Mouse (Mus musculus): ENCODE measurements around the gene Junb.

Junb gene

DNA sequence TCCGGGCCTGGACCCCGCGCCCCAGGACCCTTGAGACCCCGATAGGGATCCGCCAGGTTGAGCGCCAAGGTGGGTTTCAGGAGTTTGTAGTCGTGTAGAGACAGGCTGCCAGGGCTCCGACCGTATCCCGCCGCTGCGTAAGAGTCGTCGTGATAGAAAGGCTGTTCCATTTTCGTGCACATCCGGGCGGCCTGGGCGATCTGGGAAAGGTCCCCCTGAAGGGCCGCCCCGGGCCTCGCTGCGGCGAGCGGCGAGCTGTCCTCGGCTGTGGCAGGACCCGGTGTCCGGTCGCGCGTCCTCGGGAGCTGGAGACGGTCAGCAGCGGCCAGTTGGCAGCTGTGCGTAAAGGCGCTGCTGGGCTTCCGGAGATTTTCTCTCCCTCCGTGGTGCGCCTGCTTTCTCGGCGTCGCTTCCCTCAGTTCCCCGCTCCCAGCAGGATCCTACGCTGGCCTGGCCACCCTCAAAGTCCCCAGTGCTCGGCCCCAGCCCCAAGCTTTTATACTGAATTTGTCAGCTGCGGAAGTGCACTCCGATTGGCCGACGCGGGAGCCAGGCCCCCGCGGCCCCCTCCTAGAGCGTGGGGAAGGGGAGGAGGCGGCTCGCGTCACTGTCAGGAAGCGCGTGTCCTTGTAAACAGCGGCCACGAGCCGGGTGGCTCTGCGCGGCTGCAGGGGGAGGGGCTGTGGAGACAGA, at the start of gene Junb:
TSS of gene Junb (minus strand) at position 471 of the 693 bp plus-strand sequence.
- peak; percentile 94 for DNase-seq (ENCODE audit: low read depth)

DNA sequence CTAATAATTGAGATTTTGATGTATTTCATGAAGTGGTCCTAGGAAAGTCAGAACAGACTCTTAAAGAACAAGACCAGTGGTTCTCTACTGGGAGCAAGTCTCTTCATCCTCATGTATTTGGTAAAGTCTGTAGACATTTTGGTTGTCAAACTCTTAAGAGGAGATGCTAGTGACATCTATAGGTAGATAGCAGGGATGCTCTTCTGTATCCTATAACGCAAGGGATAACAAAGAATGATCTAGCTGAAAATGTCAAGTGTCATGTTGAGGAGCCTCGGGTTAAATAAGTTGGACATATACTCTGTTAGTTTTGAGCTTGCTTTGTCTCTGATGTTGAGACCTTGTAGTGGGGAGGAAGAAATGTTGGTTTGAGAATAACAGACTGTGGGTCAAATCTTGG, 49.4 kb upstream of the Junb start:
- DNase-seq (ENCODE audit: low read depth) = no peak

DNA sequence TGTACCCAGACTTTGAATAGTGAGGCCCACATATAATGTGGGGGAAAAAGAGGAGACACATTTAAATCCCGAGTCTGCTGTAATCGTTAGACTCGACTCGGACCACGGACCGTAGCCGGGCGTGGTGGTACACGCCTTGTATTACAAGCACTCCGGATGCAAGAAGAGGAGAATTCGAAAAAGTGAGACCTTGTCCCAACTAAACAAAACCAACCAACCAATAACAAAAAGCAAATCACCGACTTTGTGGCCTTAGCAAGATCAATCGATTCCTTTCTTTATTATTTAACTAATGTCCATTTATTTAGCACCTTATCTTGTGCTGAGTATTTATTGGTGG, 49.0 kb upstream of the Junb start:
- DNase-seq (ENCODE audit: low read depth) = no peak

DNA sequence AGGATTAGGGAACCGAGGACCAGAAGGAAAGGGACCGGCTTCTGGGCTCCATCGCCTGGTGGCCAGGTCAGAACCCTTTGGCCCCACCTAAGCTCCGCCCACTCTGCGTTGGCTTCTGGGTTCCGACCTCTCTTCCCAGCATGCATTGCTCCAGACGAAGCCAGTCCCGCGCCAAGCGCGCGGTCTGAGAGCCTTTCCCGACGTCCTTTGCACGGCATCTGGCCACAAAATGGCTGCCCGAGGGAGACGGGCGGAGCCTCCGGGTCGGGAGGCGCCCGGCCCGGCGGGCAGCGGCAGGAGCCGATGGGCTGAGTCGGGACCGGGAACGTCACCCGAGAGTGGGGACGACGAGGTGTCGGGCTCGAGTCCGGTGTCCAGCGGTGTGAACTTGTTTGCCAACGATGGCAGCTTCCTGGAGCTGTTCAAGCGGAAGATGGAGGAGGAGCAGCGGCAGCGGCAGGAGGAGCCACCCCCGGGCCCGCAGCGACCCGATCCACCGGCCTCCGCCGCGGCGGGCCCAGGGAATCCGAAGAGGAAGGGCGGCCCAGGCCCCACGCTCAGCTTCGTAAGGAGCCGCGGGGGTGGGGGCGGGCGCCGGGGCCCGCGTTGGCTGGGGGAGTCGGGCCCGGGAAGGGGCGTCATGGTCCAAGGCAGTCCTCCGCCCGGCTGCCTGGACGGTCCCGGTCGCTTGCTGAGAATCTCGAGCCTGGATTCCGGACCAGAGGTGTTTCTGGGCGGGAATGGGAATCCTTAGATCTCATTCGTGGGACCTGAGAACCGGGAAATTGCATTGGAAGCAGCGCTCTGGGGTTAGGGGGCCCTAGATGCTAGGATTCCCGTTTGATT, 48.4 kb upstream of the Junb start, which contains the start of gene Trir:
TSS of gene Trir (plus strand) at position 154 of the 846 bp plus-strand sequence.
- peak; percentile 93 for DNase-seq (ENCODE audit: low read depth)

DNA sequence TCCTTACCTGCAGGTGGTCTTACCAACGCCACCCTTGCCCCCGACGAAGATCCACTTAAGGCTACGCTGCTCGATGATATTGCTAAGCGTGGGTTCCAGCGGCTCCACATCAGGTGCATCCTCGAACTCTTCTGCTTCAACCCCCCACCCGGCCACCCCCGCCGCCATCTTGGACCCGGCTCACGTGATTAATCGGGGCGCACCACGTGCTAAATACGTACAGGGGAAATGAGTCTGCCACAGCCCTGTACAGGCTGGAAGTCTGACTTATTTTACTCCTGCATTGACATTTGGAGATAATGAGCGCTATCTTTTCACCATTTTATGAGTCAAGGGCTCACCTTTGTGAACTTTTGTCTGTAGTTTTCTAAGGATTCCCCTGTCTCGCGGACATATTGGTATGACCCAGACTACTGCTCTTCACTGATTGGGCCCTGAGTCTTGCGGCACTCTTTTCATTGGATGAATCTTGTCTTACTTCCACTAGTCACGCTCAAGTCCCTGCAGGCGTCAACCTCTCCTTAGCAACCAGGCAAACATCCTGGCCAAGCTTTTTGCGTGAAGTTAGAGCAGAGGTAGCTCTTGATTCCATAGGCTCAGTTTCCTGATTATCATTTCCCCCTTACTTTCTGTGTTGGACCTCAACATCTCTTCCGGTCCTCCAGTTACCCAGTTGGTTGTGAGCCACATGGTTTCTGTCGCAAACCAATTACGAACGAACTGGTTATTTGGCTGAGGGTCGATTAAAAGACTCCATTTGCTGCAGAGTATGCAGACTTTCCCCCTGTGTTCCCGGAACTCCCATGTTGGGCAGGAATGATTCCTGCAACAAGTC, 46.8 kb upstream of the Junb start, which contains the start of gene Asna1:
TSS of gene Asna1 (minus strand) at position 184 of the 835 bp plus-strand sequence.
- peak; percentile 83 for DNase-seq (ENCODE audit: low read depth)

DNA sequence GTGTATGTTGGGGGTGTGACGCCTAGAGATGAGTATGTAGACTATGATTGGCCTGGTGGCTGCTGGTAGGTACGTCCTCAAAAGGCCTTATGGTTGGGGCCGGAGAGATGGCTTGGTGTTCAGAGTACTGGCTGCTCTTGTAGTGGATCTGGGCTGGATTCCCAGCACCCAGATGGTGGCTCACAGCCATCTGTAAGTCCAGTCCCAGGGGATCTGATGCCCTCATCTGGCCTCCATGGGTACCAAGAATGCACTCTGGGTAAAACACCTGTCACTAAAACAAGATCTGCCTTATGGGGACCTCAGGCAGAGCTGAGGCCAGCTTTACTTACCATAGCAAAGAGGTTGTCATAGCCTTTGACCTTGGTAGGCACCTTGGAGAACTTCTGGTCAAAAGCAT, 45.3 kb upstream of the Junb start:
- no peak for DNase-seq (ENCODE audit: low read depth)

DNA sequence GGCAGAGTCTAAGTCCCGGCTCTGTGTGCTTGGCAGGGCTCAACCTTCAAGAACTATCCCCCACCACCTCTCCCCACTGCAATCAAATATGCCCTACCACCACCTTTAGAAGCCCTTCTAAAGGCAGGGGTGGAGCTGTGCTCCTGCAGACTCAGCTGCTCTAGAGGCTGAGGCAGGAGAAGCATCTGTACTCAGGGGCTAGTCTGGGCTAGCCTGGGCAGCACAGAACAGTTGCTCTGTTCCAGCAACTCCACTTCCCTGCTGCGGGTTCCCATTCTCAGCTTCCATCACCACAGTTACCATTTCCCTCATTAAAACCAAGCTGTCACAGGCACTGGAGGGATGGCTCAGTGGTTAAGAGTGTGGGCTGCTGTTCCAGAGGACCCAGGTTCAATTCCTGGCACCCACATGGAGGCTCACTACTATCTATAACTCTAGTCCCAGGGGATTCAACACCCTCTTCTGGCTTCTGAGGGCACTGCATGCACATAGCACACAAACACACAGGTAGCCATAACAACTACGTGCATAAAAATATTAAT, 43.1 kb upstream of the Junb start:
- no peak for DNase-seq (ENCODE audit: low read depth)

DNA sequence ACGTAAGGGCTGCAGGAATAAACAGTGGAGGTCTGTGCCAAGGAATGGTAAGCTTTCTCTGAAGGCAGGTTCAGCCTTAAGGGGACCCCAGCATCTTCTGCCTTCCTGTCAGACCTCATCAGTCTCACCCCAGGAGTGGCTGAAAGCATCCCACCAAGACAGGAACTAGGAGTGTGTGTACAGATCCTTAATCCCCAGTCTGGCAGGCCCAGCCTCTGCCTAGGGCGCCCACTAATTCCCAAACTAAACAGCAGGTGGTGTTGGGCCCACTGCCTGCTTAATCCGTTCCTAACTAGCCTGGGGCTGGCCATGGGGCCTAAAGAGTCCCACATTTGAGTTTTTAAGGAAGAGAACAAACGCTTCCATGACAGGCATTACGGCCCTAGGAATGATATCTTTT, 38.7 kb upstream of the Junb start:
- no peak for DNase-seq (ENCODE audit: low read depth)

DNA sequence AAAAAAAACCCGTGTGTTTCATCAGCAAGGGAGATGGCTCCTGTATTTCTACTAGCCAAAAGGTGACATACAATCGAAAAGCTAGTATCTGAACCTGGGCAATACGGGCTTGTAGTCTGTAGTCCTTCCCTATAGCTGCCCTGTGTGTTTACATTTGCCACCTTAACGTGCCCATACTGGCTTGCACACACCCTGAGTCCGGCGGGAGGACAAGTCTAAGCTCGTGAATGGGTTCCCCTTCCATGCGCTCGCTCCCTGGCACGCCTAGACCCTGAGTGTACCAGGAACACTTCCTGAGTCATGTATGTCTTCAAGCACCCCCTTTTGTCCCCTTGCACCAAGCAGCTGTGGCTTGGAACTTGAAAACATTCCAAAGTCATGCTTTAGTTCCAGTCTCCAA, 38.2 kb upstream of the Junb start:
- DNase-seq (ENCODE audit: low read depth) = no peak

DNA sequence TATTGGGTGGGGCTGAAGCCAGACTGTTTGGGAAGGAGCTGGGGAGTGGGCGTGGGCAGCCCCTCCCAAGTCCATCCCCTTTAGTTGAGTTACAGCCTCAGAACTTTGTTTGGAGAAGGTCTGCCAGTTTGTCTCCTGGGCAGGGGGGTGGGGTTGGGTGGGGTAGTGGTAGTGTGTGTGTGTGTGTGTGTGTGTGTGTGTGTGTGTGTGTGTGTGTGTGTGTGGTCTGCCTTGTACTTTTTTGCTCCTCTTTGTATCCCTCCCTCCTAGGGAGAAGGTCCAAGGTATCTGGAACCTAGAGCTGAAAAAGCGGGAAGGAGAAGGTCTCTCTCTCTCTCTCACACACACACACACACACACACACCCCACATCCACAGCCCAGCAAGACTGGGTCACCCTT, 35.9 kb upstream of the Junb start, which contains the start of gene Best2:
TSS of gene Best2 (minus strand) at position 101 of the 400 bp plus-strand sequence.
- no peak for DNase-seq (ENCODE audit: low read depth)

DNA sequence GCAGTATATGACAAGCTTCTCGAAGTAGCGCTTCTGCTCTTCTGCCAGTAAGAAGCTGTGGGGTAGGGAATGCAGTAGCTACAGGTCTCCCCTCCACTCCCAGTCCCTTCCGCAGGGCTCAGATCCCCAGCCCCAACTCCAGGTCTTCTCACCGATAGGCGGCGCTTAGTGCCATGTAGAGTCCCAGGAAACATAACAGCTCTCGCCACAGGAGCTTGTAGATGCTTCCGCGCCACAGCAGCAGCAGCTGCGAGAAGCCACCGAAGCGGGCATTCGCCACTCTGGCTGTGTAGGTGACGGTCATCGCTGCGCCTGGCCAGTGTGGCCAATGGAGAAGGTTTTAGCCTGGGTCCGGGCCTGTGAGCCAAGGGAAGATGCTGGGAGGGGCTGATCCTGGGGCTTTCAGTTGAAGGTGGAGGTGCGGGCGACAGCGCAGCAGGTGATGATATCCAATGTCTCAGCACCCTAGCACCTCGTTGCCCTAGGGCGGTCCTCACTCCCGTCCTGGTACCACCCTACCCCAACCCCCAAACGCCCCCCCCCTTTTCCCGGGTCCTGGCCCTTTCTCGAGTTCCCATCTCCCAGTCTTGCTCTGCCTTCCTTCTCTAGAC, 34.8 kb upstream of the Junb start:
- no peak for DNase-seq (ENCODE audit: low read depth)

DNA sequence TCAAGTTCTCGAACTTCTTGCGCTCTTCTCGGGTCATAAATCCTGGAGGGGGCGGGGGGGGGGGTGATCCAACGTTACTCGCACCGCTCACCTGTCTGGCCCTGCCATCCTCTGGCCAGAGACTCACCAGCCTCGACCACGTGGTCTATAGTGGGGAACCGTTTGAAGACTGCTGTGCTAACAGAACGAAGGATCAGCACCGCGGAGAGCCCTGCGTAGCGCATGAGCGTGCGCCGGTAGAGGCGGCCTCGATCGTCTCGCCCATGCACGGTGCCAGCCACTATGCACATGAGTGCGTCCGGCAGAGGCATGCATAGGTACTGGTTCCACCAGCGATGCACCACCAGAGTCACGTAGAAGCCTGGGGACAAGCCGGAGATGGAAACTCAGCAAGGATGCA, 32.7 kb upstream of the Junb start:
- DNase-seq (ENCODE audit: low read depth) = no peak

DNA sequence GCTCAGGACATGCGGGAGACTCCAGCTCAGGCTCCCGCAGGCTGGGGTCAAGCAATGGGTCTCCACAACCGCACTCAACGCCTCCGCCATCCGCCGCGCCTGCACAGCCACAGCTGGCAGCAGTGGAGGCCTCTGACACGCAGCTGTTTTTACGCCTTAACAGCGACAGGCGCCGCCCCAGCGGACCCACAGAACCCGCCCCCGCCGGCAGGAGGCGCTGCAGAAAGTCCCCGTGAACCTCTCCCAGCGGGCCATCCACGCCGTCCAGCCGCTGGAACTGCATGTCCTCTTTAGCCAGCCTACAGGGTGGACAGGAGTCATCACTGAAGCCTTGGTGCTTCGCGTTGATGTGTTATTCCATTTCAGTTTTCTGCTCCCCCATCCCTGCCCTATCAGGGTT, 29.2 kb upstream of the Junb start:
- DNase-seq (ENCODE audit: low read depth) = no peak

DNA sequence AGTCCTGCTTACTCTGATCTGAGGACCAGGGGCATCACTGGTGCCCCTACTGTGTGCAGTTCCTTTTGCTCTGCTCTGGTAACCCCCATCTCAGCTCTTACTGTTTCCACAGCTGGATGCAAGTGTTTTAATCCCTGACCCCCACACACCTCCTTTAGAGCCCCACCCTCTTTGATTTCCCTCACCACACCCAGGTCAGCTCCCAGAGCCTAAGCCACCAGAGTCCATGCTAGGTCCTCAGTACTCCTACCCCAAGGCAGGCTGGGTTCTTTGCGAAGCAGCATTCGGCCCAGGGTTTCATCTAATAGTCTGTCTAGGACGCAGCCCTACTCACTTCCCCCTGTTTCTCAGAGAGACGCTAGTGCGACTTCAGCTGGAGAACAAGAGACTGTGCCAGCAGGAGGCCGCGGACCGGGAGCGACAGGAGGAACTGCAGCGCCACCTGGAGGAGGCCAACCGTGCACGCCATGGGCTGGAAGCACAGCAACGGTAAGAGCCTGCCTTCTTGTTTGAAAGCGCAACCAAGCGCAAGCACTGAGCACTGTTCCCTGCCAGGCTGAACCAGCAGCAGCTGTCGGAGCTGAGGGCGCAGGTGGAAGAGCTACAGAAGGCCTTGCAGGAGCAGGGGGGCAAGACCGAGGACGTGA, 19.3 kb upstream of the Junb start:
- no peak for DNase-seq (ENCODE audit: low read depth)

DNA sequence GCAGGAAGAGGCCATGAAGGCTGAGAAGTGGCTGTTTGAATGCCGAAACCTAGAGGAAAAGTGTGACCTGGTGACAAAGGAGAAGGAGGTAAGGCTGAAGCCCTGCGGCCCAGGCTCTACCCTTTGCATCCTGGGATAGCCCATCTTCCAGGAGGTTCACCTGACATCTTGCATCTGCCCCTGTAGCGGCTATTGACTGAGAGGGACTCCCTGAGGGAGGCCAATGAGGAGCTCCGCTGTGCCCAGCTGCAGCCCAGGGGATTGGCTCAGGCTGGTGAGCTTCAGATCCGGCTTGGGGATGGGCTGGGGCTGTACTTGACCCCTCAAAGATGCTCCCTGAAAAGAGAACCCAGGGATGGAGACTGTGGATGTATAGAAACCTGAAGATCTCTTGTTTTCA, 18.5 kb upstream of the Junb start:
- no peak for DNase-seq (ENCODE audit: low read depth)

DNA sequence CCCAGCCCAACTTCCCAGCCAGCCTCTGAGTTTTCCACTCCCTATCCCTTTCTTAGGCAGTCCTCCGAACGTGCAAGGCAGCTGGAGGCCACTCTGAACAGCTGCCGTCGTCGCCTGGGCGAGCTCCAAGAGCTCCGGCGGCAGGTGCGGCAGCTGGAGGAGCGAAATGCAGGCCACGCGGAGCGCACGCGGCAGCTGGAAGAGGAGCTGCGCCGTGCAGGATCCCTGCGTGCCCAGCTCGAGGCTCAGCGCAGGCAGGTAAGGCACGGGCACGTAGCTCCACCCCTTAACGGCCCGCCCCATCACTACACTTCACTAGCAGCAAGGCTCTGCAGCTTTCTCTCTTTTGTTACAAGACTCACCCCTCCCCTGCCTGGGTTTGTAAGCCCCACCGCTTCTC, 17.2 kb upstream of the Junb start:
- DNase-seq (ENCODE audit: low read depth) = no peak

DNA sequence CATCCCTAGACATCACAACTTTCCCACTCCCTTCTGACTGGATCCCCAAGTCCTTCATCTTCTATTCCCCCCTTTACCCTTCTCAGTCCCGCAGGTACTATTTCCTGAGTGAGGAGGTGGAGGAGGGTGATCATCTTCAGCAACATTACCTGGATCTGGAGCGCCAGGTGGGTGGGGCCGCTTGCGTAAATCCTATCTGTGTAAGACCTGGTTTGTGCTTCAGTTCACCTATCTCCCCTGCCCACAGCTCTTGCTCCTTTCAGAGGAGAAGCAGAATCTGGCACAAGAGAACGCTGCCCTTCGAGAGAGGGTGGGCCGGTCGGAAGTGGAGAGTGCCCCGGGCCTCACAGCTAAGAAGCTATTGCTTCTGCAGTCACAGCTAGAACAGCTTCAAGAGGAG, 15.9 kb upstream of the Junb start:
- DNase-seq (ENCODE audit: low read depth) = no peak

DNA sequence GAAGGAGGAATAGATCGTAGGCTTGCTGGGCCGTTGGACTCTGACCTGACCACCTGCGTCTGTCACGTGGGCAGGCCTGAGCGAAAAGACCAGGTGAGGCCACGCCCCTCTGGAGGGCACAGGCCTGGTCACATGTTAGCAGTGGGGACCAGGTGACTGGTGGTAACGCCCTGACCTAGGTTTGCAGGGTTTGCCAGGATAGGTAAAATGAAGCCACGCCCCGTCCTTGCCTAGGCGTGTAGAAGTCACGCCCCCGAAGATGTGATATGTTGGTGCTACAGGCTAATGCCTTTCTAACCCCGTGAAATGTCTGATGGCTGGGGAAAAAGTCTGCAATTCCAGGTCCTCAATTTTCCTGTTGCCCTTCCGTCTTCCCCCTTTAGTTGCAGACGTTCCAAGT, 12.3 kb upstream of the Junb start:
- DNase-seq (ENCODE audit: low read depth) = no peak

DNA sequence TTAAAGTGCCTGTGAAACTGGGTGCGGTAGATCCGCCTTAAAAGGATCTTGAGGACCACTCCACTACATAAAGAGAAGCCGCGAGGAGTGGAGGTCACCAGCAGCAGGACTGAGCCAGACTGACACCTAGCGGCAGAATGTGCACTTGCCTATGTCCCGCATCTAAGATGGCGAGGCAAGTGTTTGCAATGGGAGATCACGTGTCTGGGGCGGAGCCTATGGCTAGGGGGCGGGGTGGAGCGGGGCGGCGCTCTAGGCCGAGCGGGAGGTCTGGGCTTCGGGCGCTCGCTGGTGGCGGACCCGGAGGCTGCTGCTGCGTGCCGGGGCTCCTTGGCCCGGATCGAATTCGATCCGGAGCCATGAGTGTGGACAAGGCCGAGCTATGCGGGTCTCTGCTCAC, 11.8 kb upstream of the Junb start, which contains the start of gene Hook2:
TSS of gene Hook2 (plus strand) at position 255 of the 400 bp plus-strand sequence.
- peak; percentile 97 for DNase-seq (ENCODE audit: low read depth)

DNA sequence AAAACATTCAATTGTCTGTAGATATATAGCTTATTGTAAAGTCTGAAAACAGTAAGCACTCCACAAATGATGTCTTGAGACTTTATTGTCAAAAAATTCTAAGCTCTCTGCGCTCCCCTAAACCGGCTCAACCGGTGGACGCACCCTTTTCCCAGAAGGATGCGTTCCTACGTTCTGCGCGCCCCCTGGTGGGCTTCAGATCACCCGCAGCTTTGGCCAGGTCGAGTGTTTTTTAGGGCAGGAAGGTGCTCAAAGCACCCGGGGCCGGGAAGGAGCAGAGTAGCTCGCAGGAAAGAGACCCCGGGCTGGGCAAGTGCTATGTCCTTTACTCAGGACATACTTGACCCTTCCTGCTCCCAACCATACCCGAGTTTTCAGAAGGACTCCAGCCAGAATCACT, 11.3 kb upstream of the Junb start:
- DNase-seq (ENCODE audit: low read depth) = no peak

DNA sequence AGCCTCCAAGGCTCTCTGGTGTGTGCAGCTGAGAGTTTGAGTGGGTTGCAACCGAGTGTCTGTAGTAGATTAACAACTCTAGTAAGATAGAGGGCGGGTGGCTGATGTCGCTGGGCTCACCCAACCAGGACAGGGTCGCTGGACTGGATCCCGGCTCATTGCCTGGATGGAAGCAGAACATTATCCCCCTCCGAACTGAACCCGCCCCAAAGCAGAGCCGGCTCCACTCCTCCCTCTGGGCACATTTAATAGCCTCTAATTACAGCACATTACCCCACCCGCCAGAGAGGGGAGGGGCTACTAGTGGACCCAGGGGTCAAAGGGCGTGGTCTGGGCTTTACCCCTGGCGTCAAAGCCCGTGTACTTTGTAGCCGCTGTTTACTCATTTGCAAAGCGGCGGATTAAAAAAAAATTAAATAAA, 10.8 kb upstream of the Junb start:
- DNase-seq (ENCODE audit: low read depth) = no peak
